Mouse (Mus musculus) layer of hippocampus, postnatal 25 days (tissue): ENCODE measurements around the gene Nsun6. TPM values are rescaled to one million over a fixed set of nuclear protein-coding genes. Genes with fewer than 3 reads are reported as not detected.

Experiments used
- DNase-seq, 2 experiments: peaks; one replicate each; pipeline ENCODE4 v3.0.0; 2022; ENCODE audit warnings: mixed read lengths in 2 of 2, low spot score in 1 of 2; ENCODE audit errors: extremely low spot score in 1 of 2
- total RNA-seq, 2 experiments: library from RNA; stranded (reverse); gene quantifications; 2 replicates each; pipeline ENCODE4 v1.2.3; 2021

The Nsun6 gene
- total RNA-seq, 2 experiments from 2014 or later: 7.2 to 9.5 TPM

DNA sequence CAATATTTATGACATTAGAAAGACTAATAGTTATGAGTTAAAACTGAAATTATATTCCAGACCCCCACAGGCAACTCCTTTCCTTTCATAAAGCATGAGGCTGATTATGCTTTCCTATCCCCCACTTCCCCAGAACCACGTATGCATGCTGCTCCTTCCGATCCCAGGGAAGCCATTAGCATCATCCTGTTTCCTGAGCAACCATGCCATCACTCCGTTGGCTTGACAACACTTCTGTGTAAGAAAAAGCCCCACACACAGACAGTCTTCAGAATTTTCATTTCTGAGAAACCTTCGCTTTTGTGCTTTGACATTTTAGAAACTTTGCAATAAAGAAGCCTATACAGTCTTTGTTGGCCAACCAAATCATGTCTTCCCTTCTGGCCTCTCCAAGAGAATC is 58.8 kb downstream of the Nsun6 start:
- no peak for DNase-seq

DNA sequence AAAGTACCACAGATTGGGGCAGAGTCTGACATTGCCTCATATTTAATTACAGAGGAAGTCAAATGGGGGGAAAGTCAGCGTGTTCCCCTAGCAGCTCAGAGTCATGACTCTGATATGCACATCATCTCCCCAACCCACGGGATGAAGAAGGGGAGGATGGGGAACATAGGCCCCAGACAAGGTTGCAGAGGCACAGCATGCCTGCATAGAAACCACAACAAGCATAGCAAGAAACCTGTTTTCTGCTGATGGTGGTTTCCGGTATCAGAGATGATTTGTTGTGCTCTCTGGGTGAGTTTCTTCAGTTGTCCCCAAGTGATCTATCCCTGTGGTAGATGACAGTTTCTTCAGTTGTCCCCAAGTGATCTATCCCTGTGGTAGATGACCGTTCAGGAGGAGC is 62.3 kb downstream of the Nsun6 start:
- DNase-seq: no peak

DNA sequence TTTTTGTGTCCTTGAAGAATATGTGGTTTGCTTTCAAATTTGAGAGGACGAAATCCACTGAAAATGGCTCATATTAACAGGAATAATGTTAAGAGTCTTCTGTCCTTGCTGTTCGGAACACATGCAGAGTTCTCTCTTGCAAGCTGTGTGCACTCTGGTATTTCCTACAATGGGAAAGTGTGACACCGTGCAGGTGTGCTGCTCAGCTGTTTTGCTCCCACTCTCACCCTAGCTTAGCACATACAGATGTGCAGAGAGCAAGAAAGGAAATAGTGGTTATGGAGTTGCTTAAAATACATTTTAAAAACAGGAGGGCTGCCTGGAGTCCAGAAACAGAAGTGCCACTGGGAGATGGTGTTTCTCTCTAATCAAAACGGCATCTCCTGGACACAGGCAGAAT is 65.5 kb downstream of the Nsun6 start:
- DNase-seq: no peak

DNA sequence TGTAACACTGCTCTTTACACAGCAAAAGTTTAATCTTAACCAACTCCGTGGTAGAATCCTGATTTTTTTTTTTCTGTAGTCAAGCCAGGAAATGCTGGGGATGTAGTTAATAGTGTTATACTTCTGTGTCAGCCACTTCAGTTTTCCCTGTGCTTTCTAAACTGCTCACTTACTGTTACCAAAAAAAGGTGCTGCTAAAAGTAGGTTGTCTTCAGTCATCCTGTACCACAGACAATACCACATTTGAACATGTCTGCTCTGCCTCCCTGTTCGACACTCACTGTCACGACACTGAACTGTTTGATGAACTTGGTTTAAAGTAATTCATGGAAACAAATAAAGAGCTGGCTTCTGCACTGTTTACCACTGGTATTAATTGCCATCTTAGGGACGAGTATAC is 66.4 kb downstream of the Nsun6 start:
- DNase-seq: no peak

DNA sequence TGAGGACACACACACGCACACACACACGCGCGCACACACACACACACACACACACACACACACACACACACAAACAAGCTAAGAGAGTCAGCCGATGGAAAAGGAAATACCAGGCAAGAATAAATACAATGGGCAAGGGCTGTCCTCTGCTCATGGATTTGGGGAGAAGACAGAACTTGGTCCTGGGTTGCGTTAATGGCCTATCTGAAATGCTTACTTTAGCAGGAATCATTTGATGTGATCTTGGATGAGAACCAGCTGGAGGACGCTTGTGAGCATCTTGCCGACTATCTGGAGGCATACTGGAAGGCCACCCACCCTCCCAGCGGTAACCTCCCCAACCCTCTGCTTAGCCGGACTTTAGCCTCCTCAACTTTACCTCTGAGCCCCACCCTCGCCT is 70.8 kb downstream of the Nsun6 start:
- DNase-seq: no peak

DNA sequence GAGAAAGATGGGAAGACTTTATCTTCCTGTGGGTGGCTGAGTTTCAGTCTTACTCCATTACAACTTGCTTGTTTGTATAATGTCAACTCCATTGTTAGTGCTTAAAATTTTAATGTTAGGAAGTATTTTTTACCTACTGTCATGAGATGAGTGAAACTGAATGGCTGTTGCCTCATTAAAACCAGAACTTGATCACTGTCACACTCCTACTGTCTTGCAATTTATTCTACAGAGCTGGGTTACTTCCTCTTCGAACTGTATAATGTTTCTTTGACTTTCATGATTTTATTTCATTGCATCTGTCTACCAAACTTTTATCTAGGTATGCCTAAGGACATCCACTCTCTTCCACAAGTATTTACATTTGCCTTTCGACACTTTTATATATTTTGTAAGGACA is 93.4 kb downstream of the Nsun6 start:
- no peak for DNase-seq

DNA sequence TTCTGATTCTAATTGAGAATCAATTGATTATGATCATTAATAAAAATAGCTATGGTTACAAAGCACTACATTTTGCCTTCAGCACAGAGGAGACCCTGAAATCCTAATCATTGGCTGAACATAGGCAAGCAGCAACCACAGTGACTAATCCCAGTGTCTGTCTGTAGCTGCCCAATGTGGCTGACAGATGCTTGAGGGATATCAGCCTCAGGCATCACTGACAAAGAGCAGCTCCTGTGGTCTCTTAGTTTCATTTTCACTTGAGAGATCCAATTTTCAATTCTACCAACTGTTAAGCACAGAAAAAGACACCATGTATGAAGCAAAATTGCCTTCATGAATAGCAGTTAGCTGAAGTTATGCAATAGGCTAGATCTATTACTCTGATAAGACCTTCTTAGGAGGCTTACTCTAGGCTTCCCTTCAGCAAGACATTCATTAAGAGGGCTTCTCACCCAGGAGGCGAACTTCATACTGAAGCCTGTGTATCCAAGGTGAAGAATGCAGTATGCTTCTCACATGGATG is 93.8 kb downstream of the Nsun6 start:
- no peak for DNase-seq

DNA sequence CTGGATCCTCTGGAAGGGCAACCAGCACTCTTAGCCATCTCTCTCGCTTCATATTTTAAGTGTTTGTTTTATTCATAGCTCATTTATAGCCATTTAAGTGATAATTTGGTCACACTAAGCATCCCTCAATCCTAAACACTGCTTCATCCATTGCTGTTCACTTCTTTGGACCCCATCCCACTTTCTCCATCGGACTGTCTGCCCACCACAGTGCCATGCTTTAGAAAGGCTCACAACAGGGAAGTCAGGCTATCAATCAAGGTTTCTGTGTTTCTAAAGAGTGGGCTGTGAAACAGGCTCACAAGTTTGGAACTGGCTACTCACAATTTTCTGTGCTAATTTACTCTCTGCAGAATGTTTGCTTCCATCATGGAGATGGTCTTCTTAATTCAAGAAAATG is 101.8 kb downstream of the Nsun6 start:
- no peak for DNase-seq

Other genes with a start within 250 kb of the Nsun6 start
- 10 to 100 TPM; 33.5 to 40.1 TPM for gene Arl5b, start 5.7 kb downstream of the Nsun6 start, total RNA-seq